ENCODE assay signal across 8 mouse cellular contexts in the genomic region with DNA sequence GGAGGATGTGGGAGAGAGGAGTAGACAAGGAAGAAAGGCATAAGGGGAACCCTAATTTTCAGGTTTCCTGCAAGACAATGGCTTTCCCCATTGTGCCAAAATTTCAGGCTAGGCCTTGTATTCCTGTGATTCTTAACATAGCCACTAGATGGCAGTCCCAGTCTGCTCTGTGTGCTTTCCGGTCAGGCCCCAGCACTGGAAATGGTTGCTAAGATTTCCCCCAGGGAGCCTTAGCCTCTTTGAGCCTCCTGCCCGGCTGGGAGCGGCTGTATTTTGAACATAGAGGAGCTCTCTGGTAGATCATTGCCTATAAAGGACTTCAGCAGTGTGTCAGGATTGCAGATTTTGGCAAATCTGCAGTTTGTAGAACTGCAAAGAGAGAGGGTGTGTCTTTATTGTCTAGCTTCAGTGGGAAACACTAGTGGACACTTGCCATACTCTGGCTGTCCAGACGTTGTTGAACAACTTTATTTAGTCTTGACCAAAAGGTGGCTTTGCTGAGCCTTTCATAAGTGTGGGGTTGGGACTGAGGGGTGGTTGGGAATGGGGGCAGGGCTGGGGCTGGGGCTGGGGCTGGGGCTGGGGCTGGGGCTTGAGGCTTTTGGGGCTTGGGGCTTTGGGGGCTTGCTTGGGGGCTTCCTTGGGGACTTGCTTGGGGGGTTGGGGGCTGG. TPM values are rescaled to one million over a fixed set of nuclear protein-coding genes. Genes with fewer than 3 reads are reported as not detected.
DNase-seq lines count a peak whose midpoint lies in the region; ATAC-seq and TF ChIP-seq lines count a peak whose summit lies in the region.

No protein-coding gene starts in this region.

- no peak overlapping the region for H3K9ac ChIP-seq in hindbrain, postnatal 0 days (replicated peaks; ENCODE audit: low read length)

- TF ChIP-seq CTCF in hindbrain, postnatal 0 days (IDR thresholded peaks at IDR 0.05; ENCODE audit: low read depth): peak; percentile 96
- peak; percentile 99 for TF ChIP-seq CTCF in left cerebral cortex, adult 2 months (IDR thresholded peaks at IDR 0.05)
- peak; percentile 72; the same call in 1 of the 2 replicates for TF ChIP-seq CTCF in small intestine, adult 2 months (IDR thresholded peaks at IDR 0.05; ENCODE audit: extremely low read depth, insufficient read length, insufficient replicate concordance, low read depth, low read length)

- H3K4me2 ChIP-seq in hindbrain, postnatal 0 days (ENCODE audit: low read depth, low read length): no peak overlapping the region

- ATAC-seq in hindbrain, postnatal 0 days: peak; percentile 82

- H3K4me1 ChIP-seq in hindbrain, postnatal 0 days (ENCODE audit: insufficient read depth, low read length): no peaks in the 10 kb centered on the region
- no peaks in the 10 kb centered on the region for H3K4me1 ChIP-seq in small intestine, adult 2 months (ENCODE audit: control insufficient read depth, insufficient read depth, insufficient read length, low read length)

- no peaks in the 10 kb centered on the region for H3K36me3 ChIP-seq in hindbrain, postnatal 0 days (ENCODE audit: insufficient read depth, low read length)
- H3K36me3 ChIP-seq in small intestine, adult 2 months (ENCODE audit: control insufficient read depth, insufficient read depth, low read length): no peaks in the 10 kb centered on the region

- intact Hi-C loops in left cerebral cortex, adult 2 months (cut with DNase I): loop anchor here (2.0 to 10.0 kb wide), 4 partner anchors 301 to 1035 kb away; a partner anchor contains a TSS

- no peak overlapping the region for H3K27ac ChIP-seq in hindbrain, postnatal 0 days
- H3K27ac ChIP-seq in left cerebral cortex, adult 2 months: no peak overlapping the region
- no peak overlapping the region for H3K27ac ChIP-seq in small intestine, adult 2 months (ENCODE audit: insufficient read depth, low read depth, low read length)

- WGBS in hindbrain, postnatal 0 days: 1% methylated on average over 4 of the region's 4 CpGs
- 5% methylated on average over 4 of the region's 4 CpGs for WGBS in small intestine, adult 2 months

- no peaks in the 10 kb centered on the region for H3K9me3 ChIP-seq in hindbrain, postnatal 0 days (ENCODE audit: low read length)

- no peak for TF ChIP-seq POLR2A in small intestine, adult 2 months (IDR thresholded peaks at IDR 0.05; ENCODE audit: low read depth, low read length)

- peak; percentile 46 for DNase-seq in right cerebral cortex, adult 18-20 months
- no peak for DNase-seq in right cerebral cortex, postnatal 14 days
- DNase-seq in cerebellum, postnatal 14 days: peak; percentile 76 to 86
- peak; percentile 36 to 54 for DNase-seq in gastrocnemius, adult 8-10 months (ENCODE audit: low spot score in 2 of 2)
- peak; percentile 96 for DNase-seq in hindbrain, postnatal 0 days (ENCODE audit: low spot score)
- DNase-seq in left cerebral cortex, adult 2 months (ENCODE audit: extremely low spot score in 1 of 2, low spot score in 2 of 2): peak; percentile 46 to 53
- peak; percentile 87 for DNase-seq in mesoderm, embryonic 11.5 days (ENCODE audit: low read depth, low spot score)

- H3K4me3 ChIP-seq in hindbrain, postnatal 0 days (ENCODE audit: low read length): no peak overlapping the region
- H3K4me3 ChIP-seq in left cerebral cortex, adult 2 months: no peak overlapping the region
- H3K4me3 ChIP-seq in small intestine, adult 2 months (ENCODE audit: low read depth, low read length): no peak overlapping the region

- H3K27me3 ChIP-seq in hindbrain, postnatal 0 days (ENCODE audit: insufficient read depth, low read length): no peaks in the 10 kb centered on the region
- no peaks in the 10 kb centered on the region for H3K27me3 ChIP-seq in small intestine, adult 2 months (ENCODE audit: control insufficient read depth, insufficient read depth, low read length)

RNA-seq across cellular contexts. Expression of a gene that starts 8.1 kb away (rescaled TPM):
- 1 to 10 TPM in 1 of 4 experiments, under 1 TPM in 3; 0.82 to 1.0 (median 0.91) TPM for total RNA-seq in gastrocnemius, adult 8-10 months (2022)
- total RNA-seq in hindbrain, postnatal 0 days (2014; rRNA removed): 1.0 and 1.5 TPM in 2 replicates
- polyA plus RNA-seq in hindbrain, postnatal 0 days (2015; fragmentation: Nextera tagmentation; extraction: Ambion mirVana): 1.9 and 2.0 TPM in 2 replicates
- total RNA-seq in left cerebral cortex, adult 2 months (2021): 1 to 10 TPM; 1.4 to 1.7 TPM
- polyA plus RNA-seq in small intestine, adult 2 months (2012; rRNA removed): 0.22 and 0.34 TPM in 2 replicates
